Mouse (Mus musculus) MEL (cell line): Measurements from ENCODE around the gene Siglece.

Experiments
- CHD2 ChIP-seq: IDR thresholded peaks from 2 replicates; pipeline ENCODE4 v1.6.1; 2011; ENCODE audit warnings: low read length, improper control_type of control experiment
- CTCF ChIP-seq, 3 experiments: IDR thresholded peaks in 2 of 3; conservative IDR thresholded peaks in 1 of 3; 2 replicates each; pipeline ENCODE4 v1.5.1; 2011 to 2012; ENCODE audit warnings: low read length in 3 of 3, low read depth in 2 of 3, mild to moderate bottlenecking in 2 of 3, improper control_type of control experiment in 1 of 3, inconsistent platforms in 1 of 3, mixed read lengths in 1 of 3, moderate library complexity in 1 of 3; ENCODE audit not compliant: control insufficient read depth in 1 of 3, insufficient read depth in 1 of 3, poor library complexity in 1 of 3, severe bottlenecking in 1 of 3
- ELF1 ChIP-seq: IDR thresholded peaks from 2 replicates; pipeline ENCODE4 v1.6.1; 2014; ENCODE audit warnings: low read depth, mild to moderate bottlenecking, inconsistent platforms, low read length, improper control_type of control experiment, moderate library complexity
- HCFC1 ChIP-seq: IDR thresholded peaks from 2 replicates; pipeline ENCODE4 v1.6.1; 2012; ENCODE audit warnings: low read depth, mild to moderate bottlenecking, inconsistent platforms, low read length, improper control_type of control experiment, moderate library complexity
- MEF2A ChIP-seq: IDR thresholded peaks from 2 replicates; pipeline ENCODE4 v1.6.1; 2014; ENCODE audit warnings: low read depth, mild to moderate bottlenecking, inconsistent platforms, low read length, improper control_type of control experiment; ENCODE audit not compliant: poor library complexity, insufficient replicate concordance, severe bottlenecking; ENCODE audit errors: extremely low read depth
- MYC ChIP-seq: IDR thresholded peaks from 2 replicates; pipeline ENCODE4 v1.6.1; 2011; ENCODE audit warnings: low read depth, mild to moderate bottlenecking, low read length, improper control_type of control experiment, moderate library complexity
- ZC3H11A ChIP-seq: IDR thresholded peaks from 2 replicates; pipeline ENCODE4 v1.6.1; 2012; ENCODE audit warnings: low read depth, mild to moderate bottlenecking, inconsistent platforms, low read length, improper control_type of control experiment
- ZNF384 ChIP-seq: IDR thresholded peaks from 2 replicates; pipeline ENCODE4 v1.6.1; 2012; ENCODE audit warnings: low read depth, mild to moderate bottlenecking, inconsistent platforms, low read length, improper control_type of control experiment

DNA sequence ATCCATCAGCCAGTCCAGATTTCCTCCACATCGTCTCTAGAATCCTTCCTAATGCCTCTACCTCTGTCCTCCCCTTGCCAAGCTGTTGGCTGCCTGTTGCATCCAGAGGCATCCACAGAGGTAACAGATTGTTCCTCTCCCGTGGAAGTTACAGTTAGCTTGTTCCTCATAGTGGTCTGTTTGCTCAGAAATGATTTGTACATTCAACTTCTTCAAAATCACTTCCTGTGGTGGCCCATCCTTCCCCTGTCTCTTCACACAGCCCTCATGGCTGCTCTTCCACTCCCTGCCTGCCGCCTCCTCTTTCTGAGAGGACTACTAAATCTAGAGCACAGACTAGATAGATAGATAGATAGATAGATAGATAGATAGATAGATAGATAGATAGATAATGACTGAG, 5.4 kb downstream of the Siglece start:
- TF ChIP-seq MEF2A, result no peak
- no peak for TF ChIP-seq CTCF (IDR thresholded peaks at IDR 0.05 in 2 of 3, conservative IDR thresholded peaks at IDR 0.05 in 1 of 3; ENCODE audit: control insufficient read depth in 1 of 3, insufficient read depth in 1 of 3, low read depth in 2 of 3, low read length in 3 of 3, poor library complexity in 1 of 3, severe bottlenecking in 1 of 3)
- no peak for TF ChIP-seq MYC
- TF ChIP-seq HCFC1, result no peak
- TF ChIP-seq ZC3H11A, result no peak
- no peak for TF ChIP-seq ELF1
- TF ChIP-seq ZNF384, result no peak
- no peak for TF ChIP-seq CHD2
